Mouse (Mus musculus) MEL (cell line): ENCODE results near the gene Siah2.
A peak's percentile ranks its signal among the peaks of the same experiment; 100 is the strongest.

Experiments used
- CTCF ChIP-seq, 3 experiments: IDR thresholded peaks in 2 of 3; conservative IDR thresholded peaks in 1 of 3; 2 replicates each; pipeline ENCODE4 v1.5.1; 2011 to 2012; ENCODE audit warnings: low read length in 3 of 3, low read depth in 2 of 3, mild to moderate bottlenecking in 2 of 3, improper control_type of control experiment in 1 of 3, inconsistent platforms in 1 of 3, mixed read lengths in 1 of 3, moderate library complexity in 1 of 3; ENCODE audit not compliant: control insufficient read depth in 1 of 3, insufficient read depth in 1 of 3, poor library complexity in 1 of 3, severe bottlenecking in 1 of 3
- E2F4 ChIP-seq: IDR thresholded peaks from 2 replicates; pipeline ENCODE4 v1.6.1; 2011; ENCODE audit warnings: low read depth, low read length, improper control_type of control experiment, borderline replicate concordance
- EP300 ChIP-seq, 2 experiments: IDR thresholded peaks; 2 replicates each; pipeline ENCODE4 v1.6.1; 2011; ENCODE audit warnings: improper control_type of control experiment in 2 of 2, low read length in 2 of 2, low read depth in 1 of 2, mild to moderate bottlenecking in 1 of 2
- NRF1 ChIP-seq: IDR thresholded peaks from 2 replicates; pipeline ENCODE4 v1.6.1; 2014; ENCODE audit warnings: low read depth, mild to moderate bottlenecking, inconsistent platforms, low read length, improper control_type of control experiment, moderate library complexity; ENCODE audit not compliant: poor library complexity, insufficient read depth, severe bottlenecking
- POLR2A ChIP-seq, 2 experiments: IDR thresholded peaks; 2 replicates each; pipeline ENCODE4 v1.6.1; 2011 to 2012; ENCODE audit warnings: low read length in 2 of 2, mild to moderate bottlenecking in 2 of 2, control low read depth in 1 of 2, improper control_type of control experiment in 1 of 2, low read depth in 1 of 2, moderate library complexity in 1 of 2; ENCODE audit not compliant: control insufficient read depth in 1 of 2, insufficient read depth in 1 of 2, poor library complexity in 1 of 2
- POLR2AphosphoS5 ChIP-seq: IDR thresholded peaks from 2 replicates; pipeline ENCODE4 v1.6.1; 2012; ENCODE audit warnings: low read depth, borderline replicate concordance, mild to moderate bottlenecking, inconsistent platforms, low read length, moderate library complexity, mixed read lengths
- ZKSCAN1 ChIP-seq: IDR thresholded peaks from 2 replicates; pipeline ENCODE4 v1.6.1; 2012; ENCODE audit warnings: low read depth, mild to moderate bottlenecking, inconsistent platforms, low read length, improper control_type of control experiment, moderate library complexity
- ZMIZ1 ChIP-seq: IDR thresholded peaks from 2 replicates; pipeline ENCODE4 v1.6.1; 2012; ENCODE audit warnings: low read depth, mild to moderate bottlenecking, inconsistent platforms, low read length, improper control_type of control experiment, moderate library complexity

- no peak for TF ChIP-seq EP300 (IDR thresholded peaks at IDR 0.05; ENCODE audit: low read depth in 1 of 2, low read length in 2 of 2)
- TF ChIP-seq POLR2AphosphoS5, result no peak
- no peak for TF ChIP-seq POLR2A (IDR thresholded peaks at IDR 0.05; ENCODE audit: control insufficient read depth in 1 of 2, insufficient read depth in 1 of 2, low read depth in 1 of 2, low read length in 2 of 2, poor library complexity in 1 of 2)
- TF ChIP-seq E2F4, result no peak
- peak in 1 of 3 experiments; percentile 22; a peak in 2 of 6 replicates for TF ChIP-seq CTCF (IDR thresholded peaks at IDR 0.05 in 2 of 3, conservative IDR thresholded peaks at IDR 0.05 in 1 of 3; ENCODE audit: control insufficient read depth in 1 of 3, insufficient read depth in 1 of 3, low read depth in 2 of 3, low read length in 3 of 3, poor library complexity in 1 of 3, severe bottlenecking in 1 of 3)
- TF ChIP-seq NRF1, result no peak
- TF ChIP-seq ZKSCAN1, result no peak
- TF ChIP-seq ZMIZ1, result no peak
Measured at GRCm38 (mm10) chr3:58691374-58691939, 743 bp downstream of the Siah2 start.
